Mouse (Mus musculus): Measurements from ENCODE around the gene Slamf1.
A peak's percentile ranks its signal among the peaks of the same experiment; 100 is the strongest.

Slamf1 gene

DNA sequence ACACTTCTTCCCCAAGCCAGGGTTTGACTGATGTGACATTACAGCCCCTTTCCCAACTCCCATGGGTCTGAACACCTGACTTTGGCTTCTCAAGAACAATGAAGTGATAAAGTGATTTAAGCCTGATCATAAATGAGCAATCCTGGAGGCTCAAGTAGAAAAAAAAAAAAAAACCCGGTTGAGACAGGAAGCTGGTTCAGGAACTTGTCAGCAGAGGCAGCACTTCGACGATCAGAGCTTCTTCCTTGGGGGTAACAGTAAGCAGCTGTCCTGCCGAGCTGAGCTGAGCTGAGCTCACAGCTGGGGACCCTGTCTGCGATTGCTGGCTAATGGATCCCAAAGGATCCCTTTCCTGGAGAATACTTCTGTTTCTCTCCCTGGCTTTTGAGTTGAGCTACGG, at the start of gene Slamf1:
TSS of gene Slamf1 (plus strand) at position 230 of the 400 bp plus-strand sequence.
- DNase-seq: no peak

GRCm38 (mm10) chr1:171731195-171731594, 35.7 kb upstream of the Slamf1 start:
- no peak for DNase-seq

GRCm38 (mm10) chr1:171734898-171735297, 32.0 kb upstream of the Slamf1 start:
- DNase-seq: no peak

GRCm38 (mm10) chr1:171748127-171748969, 18.6 kb upstream of the Slamf1 start:
- DNase-seq: no peak

DNA sequence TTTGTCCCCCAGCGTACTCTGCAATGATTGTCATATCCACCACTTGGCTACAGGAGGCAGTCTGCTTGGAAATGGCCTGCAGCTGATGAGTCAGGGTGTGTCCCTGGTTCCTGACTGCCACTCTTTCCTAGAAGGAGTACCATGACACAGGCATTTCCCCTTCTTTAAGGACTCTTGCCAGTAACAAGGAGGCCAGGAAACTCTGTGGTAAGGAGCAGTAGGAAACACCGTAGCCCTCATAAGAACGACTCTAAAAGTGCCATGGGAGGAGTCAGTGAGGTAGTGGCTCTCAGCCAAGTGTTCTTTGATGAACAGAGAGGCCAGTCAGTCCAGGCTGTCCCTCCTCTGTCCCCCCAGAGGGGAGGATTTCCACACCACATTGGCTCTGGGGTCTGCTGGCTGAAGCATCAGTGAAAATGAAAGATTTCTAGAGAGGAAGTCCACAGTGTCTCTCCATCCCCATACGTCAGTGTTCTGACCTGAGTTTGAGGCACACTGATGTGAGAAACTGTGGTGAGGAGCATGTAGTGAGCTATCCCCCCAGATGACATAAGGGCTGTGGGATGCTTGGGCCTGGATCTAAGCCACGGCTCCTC, 5.0 kb upstream of the Slamf1 start:
- DNase-seq: no peak

DNA sequence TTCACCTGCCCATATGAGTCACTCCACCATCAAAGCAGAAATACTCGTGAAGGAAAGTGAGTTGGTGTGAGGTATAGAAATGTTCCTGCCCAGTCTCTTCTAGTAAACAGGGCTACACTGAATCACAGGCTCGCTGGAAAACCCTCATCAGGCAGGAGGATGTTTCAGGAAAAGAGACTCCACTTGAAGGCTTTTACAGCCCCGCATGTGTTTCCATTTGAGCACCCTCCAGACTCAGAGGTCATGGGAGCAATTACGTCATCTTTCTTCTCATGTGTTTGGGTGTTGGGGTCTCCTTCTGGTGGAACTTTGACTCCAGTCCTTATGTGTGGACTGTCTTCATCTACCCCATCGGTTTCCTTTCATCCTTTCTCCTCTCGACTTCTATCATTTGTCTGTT, 4.1 kb downstream of the Slamf1 start:
- no peak for DNase-seq

- DNase-seq: no peak
Observed at GRCm38 (mm10) chr1:171772121-171772735, 5.3 kb downstream of the Slamf1 start.

GRCm38 (mm10) chr1:171773232-171773989, 6.5 kb downstream of the Slamf1 start:
- no peak for DNase-seq

DNA sequence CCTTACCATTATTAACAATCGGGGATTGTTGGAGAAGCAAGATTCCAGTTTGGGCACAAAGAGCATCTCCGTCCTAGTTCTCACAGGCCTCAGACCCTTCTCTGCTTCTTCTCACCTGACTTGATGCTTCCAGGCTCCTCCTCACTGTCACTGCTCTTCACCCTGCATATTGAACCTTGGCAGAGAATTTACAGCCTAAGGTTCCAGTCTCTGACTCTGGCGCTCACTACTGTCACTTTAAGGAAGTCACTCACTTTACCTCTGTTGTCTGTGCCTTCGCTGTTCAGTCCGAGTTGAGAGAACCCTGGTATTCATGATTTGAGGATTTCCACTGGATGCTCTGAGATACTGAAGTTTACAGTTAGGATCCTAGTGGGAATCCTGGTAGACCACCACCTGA, 7.3 kb downstream of the Slamf1 start:
- DNase-seq: no peak

DNA sequence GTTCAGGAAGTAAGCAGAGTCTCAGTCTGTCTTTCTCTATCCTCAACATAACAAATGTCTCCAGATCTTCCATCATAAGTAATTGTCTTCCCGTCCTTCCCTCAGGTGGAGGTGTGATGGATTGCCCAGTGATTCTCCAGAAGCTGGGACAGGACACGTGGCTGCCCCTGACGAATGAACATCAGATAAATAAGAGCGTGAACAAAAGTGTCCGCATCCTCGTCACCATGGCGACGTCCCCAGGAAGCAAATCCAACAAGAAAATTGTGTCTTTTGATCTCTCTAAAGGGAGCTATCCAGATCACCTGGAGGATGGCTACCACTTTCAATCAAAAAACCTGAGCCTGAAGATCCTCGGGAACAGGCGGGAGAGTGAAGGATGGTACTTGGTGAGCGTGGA, 7.8 kb downstream of the Slamf1 start:
- DNase-seq: no peak

DNA sequence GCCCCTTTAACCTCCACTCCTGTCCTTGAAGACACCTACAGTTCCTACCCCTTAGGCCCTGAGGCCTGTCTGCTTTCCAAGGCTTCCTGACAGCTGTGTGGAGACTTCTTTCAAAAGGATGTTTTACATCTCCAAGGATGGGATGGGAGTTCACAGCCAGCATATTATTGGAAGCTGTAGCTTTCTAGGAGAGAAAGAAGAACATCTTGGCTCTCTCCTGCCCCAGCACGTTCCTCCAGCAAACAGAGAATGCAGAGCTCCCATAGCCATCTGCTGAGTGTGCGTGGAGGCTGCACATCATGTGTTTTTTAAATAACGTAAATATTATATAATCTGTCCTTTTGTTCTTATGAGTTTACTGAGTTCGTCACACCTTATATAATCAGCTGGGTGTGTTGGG, 8.9 kb downstream of the Slamf1 start:
- no peak for DNase-seq

GRCm38 (mm10) chr1:171777026-171777425, 10.1 kb downstream of the Slamf1 start:
- DNase-seq: no peak

GRCm38 (mm10) chr1:171782287-171782915, 15.5 kb downstream of the Slamf1 start:
- no peak for DNase-seq

GRCm38 (mm10) chr1:171785871-171786270, 18.9 kb downstream of the Slamf1 start:
- no peak for DNase-seq

GRCm38 (mm10) chr1:171787281-171788015, 20.5 kb downstream of the Slamf1 start:
- DNase-seq: no peak

DNA sequence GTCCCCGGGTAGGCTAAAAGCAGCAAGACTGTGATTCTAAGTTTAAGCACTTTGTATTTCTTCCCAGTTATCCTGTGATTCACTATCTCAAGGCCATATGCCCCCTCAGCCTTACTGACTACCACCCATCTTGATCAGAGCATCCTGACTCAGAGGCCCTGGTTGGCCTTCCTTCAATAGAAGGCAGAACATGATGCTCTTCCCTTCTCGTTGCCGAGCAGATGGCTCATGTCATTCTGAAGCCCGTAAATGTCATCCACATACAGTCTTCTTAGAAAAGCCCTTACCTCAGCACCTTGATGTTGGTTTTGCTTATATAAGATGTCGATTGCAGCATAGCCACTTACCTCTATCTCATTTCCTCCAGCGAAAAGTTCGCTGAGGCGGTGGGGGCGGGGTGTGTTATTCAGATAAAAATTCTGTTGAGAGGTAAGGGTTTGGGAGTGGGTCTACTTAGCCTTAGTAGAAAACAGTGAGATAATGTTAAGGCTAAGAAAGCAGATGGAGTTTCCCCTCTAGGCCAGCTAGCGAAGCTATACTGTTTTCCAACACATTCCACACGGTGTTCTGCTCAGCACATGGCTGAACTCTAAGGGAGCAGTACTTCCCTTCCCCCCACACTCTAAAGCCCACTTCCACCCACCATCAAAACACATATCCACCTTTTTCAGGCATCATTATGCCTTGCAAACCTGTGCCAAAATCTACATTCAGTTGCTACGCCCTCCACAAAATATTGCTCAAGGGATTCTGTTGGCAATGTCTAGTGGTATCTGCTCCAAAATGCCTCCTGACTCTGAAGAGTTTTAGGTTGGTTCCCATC, 21.7 kb downstream of the Slamf1 start:
- DNase-seq: peak; percentile 2 to 8

- no peak for DNase-seq
Observed at GRCm38 (mm10) chr1:171789407-171789806, 22.5 kb downstream of the Slamf1 start.

DNA sequence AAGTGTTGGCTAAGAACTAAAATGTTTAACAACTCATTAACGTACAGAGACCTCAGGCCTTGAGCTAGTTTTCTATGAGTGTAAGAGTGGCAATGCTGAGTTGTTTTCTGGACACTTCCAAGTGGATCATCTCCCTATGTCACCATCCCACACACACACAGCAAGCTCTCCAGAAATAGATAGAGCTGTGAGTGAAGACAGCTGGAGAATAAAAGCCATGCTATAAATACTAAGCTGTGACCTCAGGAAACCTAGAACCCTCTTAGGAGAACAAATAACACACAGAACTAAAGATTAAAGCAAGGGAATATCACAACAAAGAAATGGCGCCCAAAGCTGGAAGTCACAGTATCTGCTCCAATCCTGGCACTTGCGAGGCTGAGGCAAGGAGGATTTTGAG, 24.6 kb downstream of the Slamf1 start:
- DNase-seq: no peak

- DNase-seq: no peak
Observed at GRCm38 (mm10) chr1:171796185-171796584, 29.3 kb downstream of the Slamf1 start.

- no peak for DNase-seq
Observed at GRCm38 (mm10) chr1:171797840-171798239, 30.9 kb downstream of the Slamf1 start.

- no peak for DNase-seq
Observed at GRCm38 (mm10) chr1:171799648-171800047, 32.7 kb downstream of the Slamf1 start.
